Mouse (Mus musculus) spleen, adult 2 months (tissue): ENCODE data around the gene Lipn. TPM values are rescaled to one million over a fixed set of nuclear protein-coding genes. Genes with fewer than 3 reads are reported as not detected.

ENCODE experiments used
- DNase-seq, 2 experiments: peaks; one replicate each; pipeline versions ENCODE4 v3.0.0 to v3.0.0-alpha.2; 2012 to 2021; ENCODE audit warnings: low spot score in 2 of 2, low read depth in 1 of 2
- H3K27ac ChIP-seq: fragments of 200-500 bp; 2 replicates; pipeline ENCODE4 v1.5.1; 2012; ENCODE audit warnings: low read length, inconsistent platforms; ENCODE audit not compliant: insufficient read depth
- H3K27me3 ChIP-seq: fragments of 200-500 bp; 2 replicates; pipeline ENCODE4 v1.6.1; 2012; ENCODE audit warnings: mild to moderate bottlenecking, moderate library complexity, low read length, inconsistent platforms; ENCODE audit not compliant: control insufficient read depth, insufficient read depth
- H3K36me3 ChIP-seq: fragments of 200-500 bp; 2 replicates; pipeline ENCODE4 v1.6.1; 2012; ENCODE audit warnings: mild to moderate bottlenecking, low read length, inconsistent platforms; ENCODE audit not compliant: control insufficient read depth, insufficient read depth
- H3K4me1 ChIP-seq: fragments of 200-500 bp; 2 replicates; pipeline ENCODE4 v1.6.1; 2011; ENCODE audit warnings: inconsistent platforms; ENCODE audit not compliant: control insufficient read depth, insufficient read depth, insufficient read length
- H3K4me3 ChIP-seq: fragments of 200-500 bp; 2 replicates; pipeline ENCODE4 v1.5.1; 2011; ENCODE audit warnings: mild to moderate bottlenecking, inconsistent platforms; ENCODE audit not compliant: insufficient read depth, insufficient read length; ENCODE audit errors: extremely low read depth
- CTCF ChIP-seq: fragments of 200-500 bp; IDR thresholded peaks from 2 replicates; pipeline ENCODE4 v1.5.1; 2011; ENCODE audit warnings: mild to moderate bottlenecking, inconsistent platforms; ENCODE audit not compliant: insufficient read depth, insufficient read length, insufficient replicate concordance; ENCODE audit errors: extremely low read depth
- POLR2A ChIP-seq: fragments of 200-500 bp; IDR thresholded peaks from 2 replicates; pipeline ENCODE4 v1.6.1; 2011; ENCODE audit warnings: low read depth, low read length, inconsistent platforms
- WGBS: fragments of 180-500 bp; shearing (Covaris S2); methylation state at CpG from one replicate; pipeline ENCODE4 v1.1.7; 2018; 5-methylcytosine and 5-hydroxymethylcytosine counted together
- polyA plus RNA-seq: library from polyadenylated mRNA; depleted of rRNA; stranded (reverse); fragments of >200 nt; gene quantifications from 2 replicates; pipeline ENCODE4 v1.2.3, GENCODE M21; 2012; rRNA removed

Lipn gene
- polyA plus RNA-seq, 1 experiment, result 0.27 TPM

DNA sequence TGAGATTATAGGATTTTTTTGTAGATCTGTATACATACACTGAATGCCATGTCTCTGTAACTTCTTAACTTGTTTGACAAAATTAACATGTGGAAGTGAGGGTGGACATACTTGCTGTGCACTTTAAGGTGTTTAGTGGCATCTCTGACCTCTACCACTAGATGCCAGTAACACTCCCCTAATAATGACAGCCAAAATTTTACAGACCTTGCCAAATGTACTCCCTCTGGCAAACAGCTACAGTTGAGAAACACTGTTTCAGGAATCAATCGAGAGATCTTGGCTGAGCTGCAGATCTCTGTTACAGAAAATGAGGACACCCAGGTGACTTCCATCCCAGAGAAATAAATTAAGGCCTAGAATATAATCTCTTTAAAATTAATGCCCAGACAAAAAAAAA, 29.1 kb downstream of the Lipn start:
- DNase-seq, result no peak
- Histone ChIP-seq H3K4me1 (no peaks in the 10 kb centered on the region), H3K27me3 (no peaks in the 10 kb centered on the region), H3K27ac (no peak overlapping the region), H3K36me3 (no peaks in the 10 kb centered on the region), H3K4me3 (no peak overlapping the region; the same call in 1 of the 2 replicates)
- WGBS, result 44% methylated on average over 1 of the region's 1 CpGs
- no peak for TF ChIP-seq CTCF
- no peak for TF ChIP-seq POLR2A

GRCm38 (mm10) chr19:34100633-34101032, 33.5 kb downstream of the Lipn start, which contains the start of gene Lipm:
Gene Lipm, plus strand, starts transcription at chr19:34100933.
- no peaks in the 10 kb centered on the region for H3K36me3 ChIP-seq
- H3K27me3 ChIP-seq, result no peaks in the 10 kb centered on the region
- WGBS, result 89% methylated on average over 4 of the region's 4 CpGs
- no peak within 1 kb of the TSS for H3K4me3 ChIP-seq
- H3K27ac ChIP-seq, result no peak within 1 kb of the TSS
- DNase-seq, result no peak
- no peaks in the 10 kb centered on the region for H3K4me1 ChIP-seq
- no peak for TF ChIP-seq CTCF
- TF ChIP-seq POLR2A, result no peak

DNA sequence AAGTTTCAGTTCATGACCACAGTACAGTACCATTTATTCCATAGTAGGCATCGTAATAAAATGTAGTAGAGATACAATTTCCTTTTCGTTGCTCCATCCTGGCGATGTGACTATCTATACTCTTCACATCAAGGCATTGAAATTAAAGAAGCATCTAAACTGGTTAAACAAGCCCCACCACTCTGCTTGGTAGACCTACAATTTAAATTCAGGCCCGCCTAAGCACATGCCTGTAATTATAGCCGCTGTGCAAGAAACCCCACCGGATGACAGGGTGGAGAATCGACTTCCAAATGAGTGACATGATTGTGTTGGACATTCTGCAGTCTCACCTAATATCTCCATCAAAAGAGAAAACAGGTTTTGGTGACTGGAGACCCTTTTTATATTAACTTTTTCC, 34.7 kb downstream of the Lipn start:
- Histone ChIP-seq H3K27me3 (no peaks in the 10 kb centered on the region), H3K36me3 (no peaks in the 10 kb centered on the region), H3K4me1 (no peaks in the 10 kb centered on the region), H3K4me3 (no peak overlapping the region), H3K27ac (no peak overlapping the region)
- TF ChIP-seq POLR2A (no peak), CTCF (no peak)
- DNase-seq, result no peak
- 90% methylated on average over 7 of the region's 7 CpGs for WGBS

- no peak for DNase-seq
- no peaks in the 10 kb centered on the region for H3K4me1 ChIP-seq
- H3K36me3 ChIP-seq, result no peaks in the 10 kb centered on the region
- 87% methylated on average over 3 of the region's 3 CpGs for WGBS
- TF ChIP-seq POLR2A, result no peak
- H3K4me3 ChIP-seq, result no peak overlapping the region
- H3K27me3 ChIP-seq, result no peaks in the 10 kb centered on the region
- no peak overlapping the region for H3K27ac ChIP-seq
Observed at GRCm38 (mm10) chr19:34104841-34105240, 37.7 kb downstream of the Lipn start.

- no peak overlapping the region for H3K27ac ChIP-seq
- no peak overlapping the region for H3K4me3 ChIP-seq
- H3K36me3 ChIP-seq, result no peaks in the 10 kb centered on the region
- 97% methylated on average over 1 of the region's 1 CpGs for WGBS
- no peaks in the 10 kb centered on the region for H3K27me3 ChIP-seq
- no peak for DNase-seq
- TF ChIP-seq POLR2A, result no peak
- no peak for TF ChIP-seq CTCF
- H3K4me1 ChIP-seq, result no peaks in the 10 kb centered on the region
Observed at GRCm38 (mm10) chr19:34119102-34119501, 51.9 kb downstream of the Lipn start.

DNA sequence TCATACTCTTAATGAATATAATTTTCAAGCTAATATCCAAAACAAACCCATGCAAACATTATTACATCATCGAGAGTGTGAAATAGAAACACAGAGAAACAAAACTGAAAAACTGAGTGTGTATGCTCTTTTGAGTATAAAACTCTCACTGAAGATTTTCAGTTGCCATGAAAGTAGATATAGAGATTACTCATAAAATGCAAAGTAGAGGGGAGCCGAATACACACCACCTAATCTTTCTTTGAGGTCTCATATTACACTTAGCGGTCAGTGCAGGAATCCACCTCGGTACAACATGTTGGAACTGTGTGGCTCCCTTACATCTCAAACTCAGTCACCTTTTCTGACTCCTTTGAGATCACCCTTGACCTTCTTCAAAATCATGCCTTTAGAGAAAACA, 52.5 kb downstream of the Lipn start:
- no peaks in the 10 kb centered on the region for H3K4me1 ChIP-seq
- H3K36me3 ChIP-seq, result no peaks in the 10 kb centered on the region
- DNase-seq, result no peak
- no peaks in the 10 kb centered on the region for H3K27me3 ChIP-seq
- no peak for TF ChIP-seq CTCF
- TF ChIP-seq POLR2A, result no peak
- H3K27ac ChIP-seq, result no peak overlapping the region
- 77% methylated on average over 4 of the region's 4 CpGs for WGBS
- no peak overlapping the region for H3K4me3 ChIP-seq

- H3K27ac ChIP-seq, result no peak overlapping the region
- no peak for TF ChIP-seq CTCF
- TF ChIP-seq POLR2A, result no peak
- H3K4me3 ChIP-seq, result no peak overlapping the region
- no peaks in the 10 kb centered on the region for H3K4me1 ChIP-seq
- DNase-seq, result no peak
- H3K27me3 ChIP-seq, result no peaks in the 10 kb centered on the region
- H3K36me3 ChIP-seq, result no peaks in the 10 kb centered on the region
- 38% methylated on average over 3 of the region's 3 CpGs for WGBS
Observed at GRCm38 (mm10) chr19:34120107-34120731, 53.1 kb downstream of the Lipn start.

Other genes with a start within 250 kb of the Lipn start
- gene Lipf, start 106.2 kb upstream of the Lipn start, polyA plus RNA-seq, result not detected in 2 replicates
- 0.12 TPM in 1 of 2 replicates, not detected in the other for gene Lipk, start 59.1 kb upstream of the Lipn start, polyA plus RNA-seq
- gene Lipm, start 33.6 kb downstream of the Lipn start, polyA plus RNA-seq, result not detected in 2 replicates
- gene Ankrd22, start 98.7 kb downstream of the Lipn start, polyA plus RNA-seq, result 0.36 TPM in 1 of 2 replicates, not detected in the other
- gene Stambpl1, start 124.9 kb downstream of the Lipn start, polyA plus RNA-seq, result 9.5 and 10.1 TPM in 2 replicates
- 156 and 182 TPM in 2 replicates for gene Acta2, start 188.2 kb downstream of the Lipn start, polyA plus RNA-seq
- gene Fas, start 223.3 kb downstream of the Lipn start, polyA plus RNA-seq, result 1.1 and 1.4 TPM in 2 replicates